Mouse (Mus musculus) G1E (cell line): ENCODE measurements at regions not wholly inside any gene's neighbourhood (a gene's known extent, or its start where the extent isn't known, plus 50 kb on each side); places are given as distances from the start of the nearest gene placed in this dataset.

Experiments
- ATAC-seq: 2 replicates; pipeline ENCODE4 v1.8.0; 2016; ENCODE audit warnings: mild to moderate bottlenecking; ENCODE audit not compliant: insufficient number of reproducible peaks, poor library complexity, low FRiP score, severe bottlenecking; ENCODE audit errors: extremely low read depth
- DNase-seq: peaks from one replicate; pipeline ENCODE4 v3.0.0; 2012; ENCODE audit warnings: low spot score
- H3K27me3 ChIP-seq: 2 replicates; pipeline ENCODE4 v1.6.1; 2012; ENCODE audit warnings: mild to moderate bottlenecking, low read length, inconsistent platforms; ENCODE audit not compliant: insufficient read depth
- H3K36me3 ChIP-seq: replicated peaks from 2 replicates; pipeline ENCODE3; 2012; ENCODE audit warnings: mild to moderate bottlenecking, inconsistent platforms
- H3K4me1 ChIP-seq: 2 replicates; pipeline ENCODE4 v1.6.1; 2012; ENCODE audit warnings: low read depth, low read length, inconsistent platforms, mixed read lengths; ENCODE audit not compliant: insufficient read depth
- H3K4me3 ChIP-seq: 2 replicates; pipeline ENCODE4 v1.5.1; 2012; ENCODE audit warnings: low read depth, mild to moderate bottlenecking, inconsistent platforms, low read length, moderate library complexity, mixed read lengths
- H3K9me3 ChIP-seq: replicated peaks from 2 replicates; pipeline ENCODE4 v1.6.1; 2012; ENCODE audit warnings: inconsistent platforms
- CTCF ChIP-seq: IDR thresholded peaks from 2 replicates; pipeline ENCODE4 v1.5.1; 2012; ENCODE audit warnings: low read depth, low read length, inconsistent platforms, mixed read lengths
- GATA1 ChIP-seq: IDR thresholded peaks from 2 replicates; pipeline ENCODE4 v1.6.1; 2012; ENCODE audit warnings: borderline replicate concordance, low read length, inconsistent platforms, mixed read lengths
- GATA2 ChIP-seq: IDR thresholded peaks from 2 replicates; pipeline ENCODE4 v1.6.1; 2012; ENCODE audit warnings: low read depth, low read length, inconsistent platforms, borderline replicate concordance
- POLR2AphosphoS5 ChIP-seq: IDR thresholded peaks from 2 replicates; pipeline ENCODE4 v1.6.1; 2012; ENCODE audit warnings: low read depth, low read length, inconsistent platforms; ENCODE audit not compliant: insufficient replicate concordance
- TAL1 ChIP-seq: conservative IDR thresholded peaks from 2 replicates; pipeline ENCODE4 v1.6.1; 2012; ENCODE audit warnings: low read depth, low read length, inconsistent platforms, mixed read lengths

DNA sequence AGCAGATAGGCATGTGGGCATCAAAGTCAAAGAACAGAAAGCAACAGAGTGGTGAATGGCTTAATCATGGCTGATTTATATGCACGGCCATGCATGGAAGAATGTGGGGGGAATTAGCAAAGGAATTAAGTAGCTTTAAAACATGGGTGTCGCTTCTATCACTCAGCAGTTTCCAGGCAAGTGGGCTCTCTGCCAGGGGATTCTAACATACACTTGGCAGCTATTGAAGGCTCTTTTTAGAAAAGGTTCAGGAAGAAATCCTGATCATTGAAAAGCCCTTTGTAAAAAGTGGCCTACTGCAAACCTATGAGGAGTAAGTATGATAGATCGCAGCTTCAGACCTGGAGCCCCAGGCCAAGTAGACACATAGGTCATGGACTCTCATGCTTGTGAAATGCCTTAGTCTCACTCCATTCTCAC, 469.1 kb upstream of the Klf4 start:
- TF ChIP-seq GATA1, result no peak
- TF ChIP-seq TAL1, result no peak
- TF ChIP-seq CTCF, result no peak
- TF ChIP-seq POLR2AphosphoS5, result no peak
- TF ChIP-seq GATA2, result no peak
- ATAC-seq (no peak), DNase-seq (no peak)
- Histone ChIP-seq H3K4me3 (no peak overlapping the region), H3K36me3 (no peaks in the 10 kb centered on the region), H3K4me1 (no peaks in the 10 kb centered on the region), H3K27me3 (no peaks in the 10 kb centered on the region), H3K9me3 (peaks cover 18% of the 10 kb centered on the region; the same call in 1 of the 2 replicates)

DNA sequence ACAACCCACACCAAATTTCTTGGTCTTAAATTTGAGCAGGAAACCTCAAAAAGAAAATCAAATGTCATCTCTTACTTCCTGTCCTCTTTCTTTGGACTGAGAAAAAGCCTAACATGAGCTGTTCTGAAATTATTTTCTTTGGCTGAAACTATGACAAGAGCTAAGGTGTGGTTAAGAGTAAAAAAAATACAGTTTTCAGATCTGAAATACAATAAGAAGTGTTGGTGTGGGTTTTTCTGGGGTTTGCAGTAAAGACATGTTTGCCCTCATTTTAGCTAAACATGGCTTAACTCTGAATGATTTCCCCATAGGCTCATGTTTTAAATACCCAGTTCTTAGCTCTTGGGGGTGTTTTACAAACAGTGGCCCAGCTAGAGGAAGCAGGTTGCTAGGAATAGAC, 451.8 kb upstream of the Klf4 start:
- Histone ChIP-seq H3K4me1 (no peaks in the 10 kb centered on the region), H3K9me3 (peaks cover 3% of the 10 kb centered on the region; the same call in 1 of the 2 replicates), H3K27me3 (no peaks in the 10 kb centered on the region), H3K4me3 (no peak overlapping the region), H3K36me3 (no peaks in the 10 kb centered on the region)
- TF ChIP-seq CTCF, result no peak
- no peak for TF ChIP-seq GATA2
- no peak for TF ChIP-seq POLR2AphosphoS5
- no peak for TF ChIP-seq GATA1
- TF ChIP-seq TAL1, result no peak
- DNase-seq, result no peak
- ATAC-seq, result no peak

DNA sequence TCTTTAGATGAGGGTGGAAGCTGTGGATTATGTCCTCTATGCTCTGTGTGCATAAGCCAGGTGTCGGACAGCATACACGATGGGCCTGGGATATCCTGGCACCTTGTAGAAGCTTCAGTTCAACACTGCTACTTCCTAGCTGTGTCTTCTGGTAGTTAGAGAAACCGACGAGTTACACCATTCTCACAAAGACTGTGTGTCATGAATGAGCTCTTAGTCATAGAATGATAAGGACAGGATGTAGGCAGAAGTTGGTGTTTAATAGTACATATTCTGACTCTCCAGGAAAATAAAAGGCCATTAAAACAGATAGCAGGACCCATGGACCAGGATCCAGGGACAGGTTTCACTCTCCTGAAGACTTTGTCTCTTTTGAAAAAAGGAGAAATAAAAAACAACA, 446.3 kb upstream of the Klf4 start:
- DNase-seq, result no peak
- Histone ChIP-seq H3K9me3 (peaks cover 9% of the 10 kb centered on the region), H3K27me3 (no peaks in the 10 kb centered on the region), H3K36me3 (no peaks in the 10 kb centered on the region), H3K4me1 (no peaks in the 10 kb centered on the region), H3K4me3 (no peak overlapping the region)
- no peak for TF ChIP-seq GATA1
- no peak for TF ChIP-seq CTCF
- no peak for TF ChIP-seq GATA2
- no peak for TF ChIP-seq POLR2AphosphoS5
- TF ChIP-seq TAL1, result no peak
- no peak for ATAC-seq

DNA sequence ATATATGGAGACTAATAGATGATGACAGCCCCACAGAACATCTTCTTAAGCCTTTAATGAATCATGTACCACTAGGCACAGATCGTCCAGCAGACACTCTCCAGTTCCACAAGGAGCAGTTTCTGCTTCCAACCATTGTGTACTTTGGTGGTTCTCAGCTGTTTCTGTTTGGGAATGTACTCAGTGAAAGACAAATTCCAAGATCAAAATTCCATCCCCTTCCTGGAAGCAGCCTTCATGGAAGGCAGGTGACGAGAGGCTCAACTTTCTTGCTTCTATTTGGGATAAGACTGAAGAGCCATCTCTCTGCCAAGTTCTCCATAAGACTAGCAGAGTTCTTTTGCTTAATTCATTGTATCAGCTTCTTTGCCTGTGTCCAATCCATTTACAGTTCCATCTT, 444.0 kb upstream of the Klf4 start:
- no peak for DNase-seq
- ATAC-seq, result no peak
- Histone ChIP-seq H3K4me1 (no peaks in the 10 kb centered on the region), H3K36me3 (no peaks in the 10 kb centered on the region), H3K9me3 (peaks cover 16% of the 10 kb centered on the region), H3K4me3 (no peak overlapping the region), H3K27me3 (no peaks in the 10 kb centered on the region)
- TF ChIP-seq GATA1 (no peak), TAL1 (no peak), GATA2 (no peak), POLR2AphosphoS5 (no peak), CTCF (no peak)

DNA sequence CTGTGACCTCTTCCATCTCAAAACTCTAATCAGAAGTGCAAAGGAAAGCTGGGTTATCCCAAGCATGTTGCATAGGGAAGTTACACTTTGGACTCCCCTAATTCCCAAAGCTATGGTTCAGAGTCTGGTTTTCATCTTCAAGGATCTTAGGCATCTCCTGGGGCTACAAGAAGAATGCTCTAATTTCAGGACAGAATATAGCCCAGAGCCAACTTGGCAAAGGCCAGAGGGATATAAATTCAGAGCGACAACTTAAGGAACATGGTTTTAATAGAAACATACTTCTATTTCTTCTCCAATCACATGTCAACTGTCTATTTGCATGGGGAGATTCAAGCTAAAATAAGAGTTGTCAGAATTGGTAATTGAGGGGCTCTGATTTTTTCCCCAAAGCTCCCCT, 441.4 kb upstream of the Klf4 start:
- TF ChIP-seq GATA2, result no peak
- TF ChIP-seq GATA1, result no peak
- no peak for TF ChIP-seq CTCF
- no peak for TF ChIP-seq TAL1
- TF ChIP-seq POLR2AphosphoS5, result no peak
- H3K36me3 ChIP-seq, result no peaks in the 10 kb centered on the region
- H3K4me3 ChIP-seq, result no peak overlapping the region
- ATAC-seq (no peak), DNase-seq (no peak)
- H3K9me3 ChIP-seq, result peaks cover 17% of the 10 kb centered on the region
- no peaks in the 10 kb centered on the region for H3K27me3 ChIP-seq
- H3K4me1 ChIP-seq, result no peaks in the 10 kb centered on the region

DNA sequence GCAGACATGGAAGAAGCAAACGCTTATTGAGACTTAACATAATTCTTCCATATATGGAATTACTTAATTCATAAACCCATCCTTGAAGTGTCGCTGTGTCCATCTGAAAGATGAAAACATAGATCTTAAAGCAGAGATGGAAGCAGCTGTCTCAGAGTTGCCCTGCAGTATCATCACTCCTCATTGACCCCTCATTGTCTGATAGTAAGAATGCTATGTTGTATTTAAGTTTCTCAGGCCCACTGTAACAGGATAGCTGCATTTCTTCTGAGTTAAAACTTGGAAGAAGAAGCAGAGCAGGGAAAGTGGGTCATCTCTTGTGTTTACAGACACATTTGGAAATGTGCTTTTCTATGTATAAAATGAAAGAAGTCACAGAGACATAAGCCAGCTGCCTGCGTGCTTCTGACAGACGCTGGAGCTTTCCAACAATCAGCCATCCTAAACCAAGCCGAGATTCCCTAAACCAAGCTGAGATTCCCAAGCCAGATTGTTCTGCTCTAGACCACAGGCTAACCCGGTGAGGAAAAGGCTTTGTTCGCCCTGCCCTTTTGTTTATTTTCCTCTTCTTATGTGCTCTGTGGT, 440.1 kb upstream of the Klf4 start:
- no peaks in the 10 kb centered on the region for H3K27me3 ChIP-seq
- no peak for DNase-seq
- H3K9me3 ChIP-seq, result peaks cover 20% of the 10 kb centered on the region
- no peak for ATAC-seq
- no peaks in the 10 kb centered on the region for H3K4me1 ChIP-seq
- H3K36me3 ChIP-seq, result no peaks in the 10 kb centered on the region
- TF ChIP-seq TAL1 (no peak), POLR2AphosphoS5 (no peak), GATA1 (no peak), GATA2 (no peak)
- no peak overlapping the region for H3K4me3 ChIP-seq

DNA sequence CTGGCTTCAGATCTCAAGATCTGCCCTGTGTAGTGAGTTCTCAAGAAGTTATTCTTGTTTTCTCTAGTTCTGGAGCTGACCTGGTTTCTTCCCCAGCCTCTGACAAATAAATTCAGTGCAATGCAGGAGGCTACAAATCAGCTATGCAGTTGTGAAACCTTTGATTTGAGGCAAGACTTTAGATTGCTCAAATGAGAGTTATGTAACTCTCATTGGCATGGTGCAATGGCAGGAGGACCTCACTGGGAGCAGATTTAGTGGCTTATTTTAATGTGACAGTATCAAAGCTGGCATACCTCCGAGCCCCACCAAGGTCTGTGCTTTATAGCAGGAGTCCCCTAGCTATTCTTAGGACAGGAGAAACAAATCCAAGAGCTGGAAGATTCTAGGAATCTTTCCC, 427.8 kb upstream of the Klf4 start:
- no peak for ATAC-seq
- H3K4me1 ChIP-seq, result no peaks in the 10 kb centered on the region

More for the DNA sequence above, 427.8 kb upstream of the Klf4 start:
- H3K4me3 ChIP-seq, result no peak overlapping the region
- H3K27me3 ChIP-seq, result no peaks in the 10 kb centered on the region
- peaks cover 9% of the 10 kb centered on the region; the same call in 1 of the 2 replicates for H3K9me3 ChIP-seq
- no peaks in the 10 kb centered on the region for H3K36me3 ChIP-seq
- DNase-seq, result no peak
- no peak for TF ChIP-seq GATA2
- TF ChIP-seq CTCF, result no peak
- no peak for TF ChIP-seq GATA1
- TF ChIP-seq POLR2AphosphoS5, result no peak
